Mouse (Mus musculus) small intestine, adult 10 weeks (tissue): ENCODE measurements around the gene Rnase9. TPM values are rescaled to one million over a fixed set of nuclear protein-coding genes. Genes with fewer than 3 reads are reported as not detected.

Experiments
- polyA plus RNA-seq: library from polyadenylated mRNA; stranded (reverse); fragments of 350-450 nt; fragmentation: Illumina TruSeq; extraction: RNeasy Lipid Tissue Mini Kit (QIAGEN cat#74804); gene quantifications from one replicate; pipeline ENCODE4 v1.2.3, GENCODE M21; 2014; ENCODE audit warnings: low replicate concordance

The Rnase9 gene
- polyA plus RNA-seq, result not detected

GRCm38 (mm10) chr14:51041769-51042168 lies at the start of gene Rnase9:
Gene Rnase9 (minus strand): TSS chr14:51041869.

GRCm38 (mm10) chr14:51074335-51074734 lies 32.7 kb upstream of the Rnase9 start, which contains the start of gene Olfr750:
Gene Olfr750 (minus strand): TSS chr14:51074435.

GRCm38 (mm10) chr14:51057401-51057831 lies 15.7 kb upstream of the Rnase9 start, which contains the start of gene Rnase12:
Gene Rnase12 (minus strand): TSS chr14:51057661.

DNA sequence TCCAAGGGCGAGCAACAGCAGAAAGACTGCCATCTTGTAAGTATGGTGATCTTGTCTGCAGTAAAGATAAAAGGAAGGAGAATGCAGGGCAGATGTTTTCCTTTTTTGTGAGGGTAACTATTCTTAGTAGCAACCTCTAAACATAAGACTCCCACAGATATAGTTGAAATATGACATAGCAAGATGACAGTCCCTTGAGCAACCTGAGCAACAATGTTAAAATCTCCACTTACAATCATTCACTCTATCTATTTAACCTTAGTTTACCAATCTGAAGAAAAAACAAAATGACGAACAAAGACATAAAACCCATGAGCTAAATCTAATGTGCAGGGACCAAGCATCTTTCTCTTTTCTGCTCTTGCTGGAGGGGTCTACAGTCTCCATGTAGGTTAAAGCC lies 8.4 kb upstream of the Rnase9 start, which contains the start of gene Rnase11:
TSS of gene Rnase11 (minus strand) at position 101 of the 400 bp plus-strand sequence.

GRCm38 (mm10) chr14:51007152-51007801 lies 34.4 kb downstream of the Rnase9 start, which contains the start of gene Rnase10:
Gene Rnase10 (plus strand): TSS chr14:51007751.

Other genes starting within 250 kb of the Rnase9 start
- gene Ccnb1ip1, start 234.1 kb downstream of the Rnase9 start, polyA plus RNA-seq, result not detected
- 40.6 TPM for gene Parp2, start 234.0 kb downstream of the Rnase9 start, polyA plus RNA-seq
- 55.9 TPM for gene Tep1, start 171.3 kb downstream of the Rnase9 start, polyA plus RNA-seq
- 5.5 TPM for gene Klhl33, start 144.4 kb downstream of the Rnase9 start, polyA plus RNA-seq
- gene Osgep, start 117.0 kb downstream of the Rnase9 start, polyA plus RNA-seq, result 6.3 TPM
- 6.1 TPM for gene Apex1, start 116.9 kb downstream of the Rnase9 start, polyA plus RNA-seq
- gene Pip4p1, start 111.0 kb downstream of the Rnase9 start, polyA plus RNA-seq, result 9.2 TPM
- 250 TPM for gene Pnp, start 110.8 kb downstream of the Rnase9 start, polyA plus RNA-seq
- gene Gm49342, start 97.4 kb downstream of the Rnase9 start, polyA plus RNA-seq, result not detected
- gene Pnp2, start 85.9 kb downstream of the Rnase9 start, polyA plus RNA-seq, result 51.2 TPM
- gene Rnase10, start 34.1 kb downstream of the Rnase9 start, polyA plus RNA-seq, result not detected
- gene Rnase11, start 8.3 kb upstream of the Rnase9 start, polyA plus RNA-seq, result not detected
- not detected for gene Rnase12, start 15.8 kb upstream of the Rnase9 start, polyA plus RNA-seq
- not detected for gene Olfr750, start 32.6 kb upstream of the Rnase9 start, polyA plus RNA-seq
- gene Rnase4, start 49.2 kb upstream of the Rnase9 start, polyA plus RNA-seq, result 270 TPM
- gene Ang, start 49.3 kb upstream of the Rnase9 start, polyA plus RNA-seq, result 15.4 TPM
- not detected for gene Eddm3b, start 72.6 kb upstream of the Rnase9 start, polyA plus RNA-seq
- 16.6 TPM for gene Rnase6, start 82.0 kb upstream of the Rnase9 start, polyA plus RNA-seq
- 1,041 TPM for gene Rnase1, start 104.9 kb upstream of the Rnase9 start, polyA plus RNA-seq
- gene Rnase2b, start 120.4 kb upstream of the Rnase9 start, polyA plus RNA-seq, result not detected
- not detected for gene Ang2, start 157.3 kb upstream of the Rnase9 start, polyA plus RNA-seq
- not detected for gene Ear14, start 161.5 kb upstream of the Rnase9 start, polyA plus RNA-seq
- not detected for gene Rnase2a, start 214.2 kb upstream of the Rnase9 start, polyA plus RNA-seq